Mouse (Mus musculus) myocyte (in vitro differentiated cells): ENCODE data around the gene Bend7. TPM values are rescaled to one million over a fixed set of nuclear protein-coding genes. Genes with fewer than 3 reads are reported as not detected.

Experiments used
- H3K27me3 ChIP-seq: one replicate; pipeline ENCODE4 v1.6.1; 2011; ENCODE audit not compliant: control insufficient read depth, insufficient read depth, insufficient read length
- H3K36me3 ChIP-seq: one replicate; pipeline ENCODE4 v1.6.1; 2011; ENCODE audit not compliant: control insufficient read depth, insufficient read depth
- H3K4me2 ChIP-seq: one replicate; pipeline ENCODE4 v1.6.1; 2011; ENCODE audit warnings: low read depth, control low read depth
- H3K4me3 ChIP-seq: one replicate; pipeline ENCODE4 v1.5.1; 2011; ENCODE audit warnings: mild to moderate bottlenecking, control low read depth, moderate library complexity
- H3K79me2 ChIP-seq: one replicate; pipeline ENCODE4 v1.6.1; 2011; ENCODE audit not compliant: control insufficient read depth, insufficient read depth
- H3ac ChIP-seq: one replicate; pipeline ENCODE4 v1.6.1; 2011; ENCODE audit not compliant: control insufficient read depth, insufficient read length
- CEBPB ChIP-seq: IDR thresholded peaks from 2 replicates; pipeline ENCODE4 v1.6.1; 2011; ENCODE audit warnings: mild to moderate bottlenecking, moderate library complexity; ENCODE audit not compliant: poor library complexity, insufficient read depth, severe bottlenecking
- E2F4 ChIP-seq: IDR thresholded peaks from one replicate; pipeline ENCODE4 v1.6.1; 2011; ENCODE audit warnings: mild to moderate bottlenecking, control low read depth, moderate library complexity; ENCODE audit not compliant: insufficient read depth
- MAX ChIP-seq: IDR thresholded peaks from one replicate; pipeline ENCODE4 v1.6.1; 2011; ENCODE audit warnings: low read depth, mild to moderate bottlenecking, control low read depth
- MYOD1 ChIP-seq, 3 experiments: IDR thresholded peaks; one replicate each; pipeline ENCODE4 v1.6.1; 2011; ENCODE audit warnings: control low read depth in 2 of 3, low read depth in 2 of 3, mild to moderate bottlenecking in 2 of 3, moderate library complexity in 1 of 3; ENCODE audit not compliant: insufficient read length in 2 of 3, control insufficient read depth in 1 of 3
- MYOG ChIP-seq, 3 experiments: IDR thresholded peaks; one replicate each; pipeline ENCODE4 v1.6.1; 2011; ENCODE audit warnings: control low read depth in 2 of 3, low read depth in 2 of 3, mild to moderate bottlenecking in 2 of 3; ENCODE audit not compliant: insufficient read length in 2 of 3, control insufficient read depth in 1 of 3, insufficient read depth in 1 of 3
- POLR2A ChIP-seq: IDR thresholded peaks from one replicate; pipeline ENCODE4 v1.6.1; 2011; ENCODE audit warnings: low read depth, mild to moderate bottlenecking, control low read depth, moderate library complexity; ENCODE audit not compliant: insufficient read length
- POLR2AphosphoS2 ChIP-seq: IDR thresholded peaks from one replicate; pipeline ENCODE4 v1.6.1; 2011; ENCODE audit warnings: low read depth, control low read depth; ENCODE audit not compliant: insufficient read length
- REST ChIP-seq: IDR thresholded peaks from one replicate; pipeline ENCODE4 v1.6.1; 2011; ENCODE audit warnings: mild to moderate bottlenecking, control low read depth, moderate library complexity; ENCODE audit not compliant: insufficient read depth, insufficient read length
- SRF ChIP-seq: IDR thresholded peaks from one replicate; pipeline ENCODE4 v1.6.1; 2011; ENCODE audit warnings: low read depth; ENCODE audit not compliant: control insufficient read depth, insufficient read length
- TCF12 ChIP-seq: IDR thresholded peaks from one replicate; pipeline ENCODE4 v1.6.1; 2011; ENCODE audit warnings: mild to moderate bottlenecking, control low read depth; ENCODE audit not compliant: poor library complexity, insufficient read depth, severe bottlenecking
- TCF3 ChIP-seq: IDR thresholded peaks from one replicate; pipeline ENCODE4 v1.6.1; 2011; ENCODE audit warnings: low read depth, control low read depth; ENCODE audit not compliant: insufficient read length
- USF1 ChIP-seq: IDR thresholded peaks from one replicate; pipeline ENCODE4 v1.6.1; 2011; ENCODE audit warnings: low read depth, mild to moderate bottlenecking, control low read depth, moderate library complexity
- polyA plus RNA-seq: library from polyadenylated mRNA; unstranded; fragments of >200 nt; fragmentation: generic; extraction: Trizol; gene quantifications from one replicate; pipeline ENCODE4 v1.2.1, GENCODE M21; 2012; ENCODE audit warnings: missing spikeins

Bend7 gene
- polyA plus RNA-seq, 1 experiment = not detected

DNA sequence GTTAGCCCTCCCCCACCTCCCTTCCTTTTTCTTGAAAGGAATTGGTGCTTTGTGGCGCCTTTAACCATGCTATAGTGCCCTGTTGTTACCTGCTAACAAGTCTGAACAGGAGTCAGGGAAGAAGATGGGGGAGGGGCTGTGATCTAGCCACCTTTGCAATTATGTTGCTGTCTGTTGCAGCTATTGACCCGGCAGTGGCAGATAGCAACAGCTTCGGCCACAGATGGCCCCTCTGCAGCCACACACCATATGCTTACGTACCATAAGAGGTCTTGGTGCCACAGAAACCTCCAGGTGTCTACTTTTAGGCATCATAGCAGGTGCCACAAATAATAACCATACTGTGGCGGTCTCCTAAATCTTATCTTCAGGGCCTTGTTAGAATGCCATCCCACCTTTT lies 43.1 kb downstream of the Bend7 start:
- Histone ChIP-seq H3K4me2 (no peak overlapping the region), H3K4me3 (no peak overlapping the region), H3K79me2 (no peaks in the 10 kb centered on the region), H3K27me3 (peaks cover 53% of the 10 kb centered on the region), H3K36me3 (no peaks in the 10 kb centered on the region), H3ac (no peak overlapping the region)
- TF ChIP-seq USF1 (no peak), E2F4 (no peak), POLR2A (no peak), CEBPB (no peak)

GRCm38 (mm10) chr2:4761906-4762305 lies 44.3 kb downstream of the Bend7 start:
- TF ChIP-seq MYOG (IDR thresholded peaks at IDR 0.05; ENCODE audit: control insufficient read depth in 1 of 3, insufficient read depth in 1 of 3, insufficient read length in 2 of 3, low read depth in 2 of 3) = no peak
- TF ChIP-seq POLR2A = no peak
- no peak for TF ChIP-seq POLR2AphosphoS2
- Histone ChIP-seq H3K4me3 (no peak overlapping the region), H3K79me2 (no peaks in the 10 kb centered on the region), H3K4me2 (no peak overlapping the region), H3K36me3 (no peaks in the 10 kb centered on the region), H3ac (no peak overlapping the region), H3K27me3 (peaks cover 42% of the 10 kb centered on the region)

GRCm38 (mm10) chr2:4764071-4764470 lies 46.4 kb downstream of the Bend7 start:
- TF ChIP-seq POLR2A (no peak), REST (no peak), USF1 (no peak), E2F4 (no peak), POLR2AphosphoS2 (no peak), CEBPB (no peak), TCF12 (no peak), MYOD1 (IDR thresholded peaks at IDR 0.05; ENCODE audit: control insufficient read depth in 1 of 3, insufficient read length in 2 of 3, low read depth in 2 of 3) (no peak), MYOG (IDR thresholded peaks at IDR 0.05; ENCODE audit: control insufficient read depth in 1 of 3, insufficient read depth in 1 of 3, insufficient read length in 2 of 3, low read depth in 2 of 3) (no peak), TCF3 (no peak), MAX (no peak), SRF (no peak)
- no peaks in the 10 kb centered on the region for H3K36me3 ChIP-seq
- no peak overlapping the region for H3ac ChIP-seq
- H3K4me2 ChIP-seq = no peak overlapping the region
- H3K27me3 ChIP-seq = peaks cover 42% of the 10 kb centered on the region
- H3K79me2 ChIP-seq = no peaks in the 10 kb centered on the region
- no peak overlapping the region for H3K4me3 ChIP-seq

- TF ChIP-seq REST (no peak), POLR2AphosphoS2 (no peak), POLR2A (no peak), MAX (no peak), TCF12 (no peak), MYOD1 (IDR thresholded peaks at IDR 0.05; ENCODE audit: control insufficient read depth in 1 of 3, insufficient read length in 2 of 3, low read depth in 2 of 3) (no peak), MYOG (IDR thresholded peaks at IDR 0.05; ENCODE audit: control insufficient read depth in 1 of 3, insufficient read depth in 1 of 3, insufficient read length in 2 of 3, low read depth in 2 of 3) (no peak), E2F4 (no peak), SRF (no peak), CEBPB (no peak), USF1 (no peak), TCF3 (no peak)
- Histone ChIP-seq H3K36me3 (no peaks in the 10 kb centered on the region), H3K4me3 (no peak overlapping the region), H3K79me2 (no peaks in the 10 kb centered on the region), H3ac (no peak overlapping the region), H3K4me2 (no peak overlapping the region), H3K27me3 (peaks cover 22% of the 10 kb centered on the region)
Observed at GRCm38 (mm10) chr2:4770376-4770775, 52.7 kb downstream of the Bend7 start.

DNA sequence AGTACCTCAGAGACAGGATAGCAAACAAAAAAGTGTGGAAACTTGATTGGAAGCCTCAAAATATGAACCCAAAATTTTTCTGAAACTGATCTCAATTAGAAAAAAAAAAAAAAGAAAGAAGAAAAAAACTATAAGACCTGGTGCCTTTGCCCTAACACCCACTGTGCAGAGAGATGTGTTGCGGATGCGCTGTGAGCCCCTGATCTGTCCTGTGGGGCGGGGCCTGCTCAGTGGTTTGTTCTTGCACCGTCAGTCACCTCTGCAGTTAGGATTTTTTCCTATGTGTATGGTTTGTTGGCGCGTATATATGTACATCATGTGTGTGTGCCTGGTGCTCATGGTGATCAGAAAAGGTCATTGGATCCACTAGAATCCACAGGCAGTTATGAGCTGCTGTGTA lies 56.3 kb downstream of the Bend7 start:
- TF ChIP-seq REST (no peak), MYOD1 (IDR thresholded peaks at IDR 0.05; ENCODE audit: control insufficient read depth in 1 of 3, insufficient read length in 2 of 3, low read depth in 2 of 3) (no peak), POLR2A (no peak), CEBPB (no peak), MYOG (IDR thresholded peaks at IDR 0.05; ENCODE audit: control insufficient read depth in 1 of 3, insufficient read depth in 1 of 3, insufficient read length in 2 of 3, low read depth in 2 of 3) (no peak), MAX (no peak), TCF3 (no peak), SRF (no peak)
- peaks cover 29% of the 10 kb centered on the region for H3K27me3 ChIP-seq
- no peak overlapping the region for H3K4me2 ChIP-seq
- no peaks in the 10 kb centered on the region for H3K79me2 ChIP-seq
- H3K4me3 ChIP-seq = no peak overlapping the region
- H3ac ChIP-seq = no peak overlapping the region
- no peaks in the 10 kb centered on the region for H3K36me3 ChIP-seq

- H3K4me2 ChIP-seq = no peak overlapping the region
- no peak for TF ChIP-seq MAX
- TF ChIP-seq MYOG (IDR thresholded peaks at IDR 0.05; ENCODE audit: control insufficient read depth in 1 of 3, insufficient read depth in 1 of 3, insufficient read length in 2 of 3, low read depth in 2 of 3) = no peak
- H3K27me3 ChIP-seq = peaks cover 23% of the 10 kb centered on the region
- H3ac ChIP-seq = no peak overlapping the region
- no peak overlapping the region for H3K4me3 ChIP-seq
- H3K79me2 ChIP-seq = no peaks in the 10 kb centered on the region
- H3K36me3 ChIP-seq = no peaks in the 10 kb centered on the region
Observed at GRCm38 (mm10) chr2:4777291-4777690, 59.7 kb downstream of the Bend7 start.
